Mouse (Mus musculus) gonadal fat pad, adult 2 months (tissue): ENCODE data around the gene Ccdc148. TPM values are rescaled to one million over a fixed set of nuclear protein-coding genes. Genes with fewer than 3 reads are reported as not detected.

Experiments
- DNase-seq: peaks from one replicate; pipeline ENCODE4 v3.0.0-alpha.2; 2012; ENCODE audit warnings: low read depth
- polyA plus RNA-seq: library from polyadenylated mRNA; depleted of rRNA; stranded (reverse); fragments of >200 nt; gene quantifications from 2 replicates; pipeline ENCODE4 v1.2.3, GENCODE M21; 2012

Gene Ccdc148
- polyA plus RNA-seq, 1 experiment: 0.27 TPM

GRCm38 (mm10) chr2:58918351-58918750 lies 242.1 kb downstream of the Ccdc148 start:
- no peak for DNase-seq

- no peak for DNase-seq
Observed at GRCm38 (mm10) chr2:58912339-58912738, 248.1 kb downstream of the Ccdc148 start.

GRCm38 (mm10) chr2:58906814-58907516 lies 253.5 kb downstream of the Ccdc148 start:
- DNase-seq: no peak

GRCm38 (mm10) chr2:58905057-58905456 lies 255.4 kb downstream of the Ccdc148 start:
- no peak for DNase-seq

- DNase-seq: no peak
Observed at GRCm38 (mm10) chr2:58879876-58880275, 280.6 kb downstream of the Ccdc148 start.

- no peak for DNase-seq
Observed at GRCm38 (mm10) chr2:58859134-58859533, 301.3 kb downstream of the Ccdc148 start, which contains the start of gene Gm11099. Gene Gm11099, plus strand, starts transcription at chr2:58859434.

- DNase-seq: no peak
Observed at GRCm38 (mm10) chr2:58844499-58844898, 316.0 kb downstream of the Ccdc148 start.

- DNase-seq: no peak
Observed at GRCm38 (mm10) chr2:58842443-58842842, 318.0 kb downstream of the Ccdc148 start.

- DNase-seq: no peak
Observed at GRCm38 (mm10) chr2:58841021-58841420, 319.5 kb downstream of the Ccdc148 start.

- no peak for DNase-seq
Observed at GRCm38 (mm10) chr2:58832253-58832980, 328.1 kb downstream of the Ccdc148 start.

- peak; percentile 20 for DNase-seq
Observed at GRCm38 (mm10) chr2:58829981-58830742, 330.3 kb downstream of the Ccdc148 start.

GRCm38 (mm10) chr2:58828910-58829600 lies 331.4 kb downstream of the Ccdc148 start:
- DNase-seq: peak; percentile 24

GRCm38 (mm10) chr2:58812941-58813340 lies 347.5 kb downstream of the Ccdc148 start:
- no peak for DNase-seq

GRCm38 (mm10) chr2:58799623-58800022 lies 360.9 kb downstream of the Ccdc148 start:
- DNase-seq: no peak

- peak; percentile 14 for DNase-seq
Observed at GRCm38 (mm10) chr2:58799126-58799525, 361.4 kb downstream of the Ccdc148 start.

GRCm38 (mm10) chr2:58797506-58797905 lies 363.0 kb downstream of the Ccdc148 start:
- DNase-seq: no peak

- DNase-seq: no peak
Observed at GRCm38 (mm10) chr2:58795432-58795831, 365.1 kb downstream of the Ccdc148 start.

- no peak for DNase-seq
Observed at GRCm38 (mm10) chr2:58794489-58794888, 366.0 kb downstream of the Ccdc148 start.

- no peak for DNase-seq
Observed at GRCm38 (mm10) chr2:58790361-58790760, 370.1 kb downstream of the Ccdc148 start.

- DNase-seq: no peak
Observed at GRCm38 (mm10) chr2:58789934-58790333, 370.5 kb downstream of the Ccdc148 start.

- no peak for DNase-seq
Observed at GRCm38 (mm10) chr2:58787360-58787759, 373.1 kb downstream of the Ccdc148 start.

GRCm38 (mm10) chr2:58786681-58787080 lies 373.8 kb downstream of the Ccdc148 start:
- DNase-seq: no peak
